Mouse (Mus musculus) layer of hippocampus, postnatal 25 days (tissue): ENCODE measurements around the gene Zfp612. TPM values are rescaled to one million over a fixed set of nuclear protein-coding genes. Genes with fewer than 3 reads are reported as not detected.
A peak's percentile ranks its signal among the peaks of the same experiment; 100 is the strongest.

Source experiments
- DNase-seq, 2 experiments: peaks; one replicate each; pipeline ENCODE4 v3.0.0; 2022; ENCODE audit warnings: mixed read lengths in 2 of 2, low spot score in 1 of 2; ENCODE audit errors: extremely low spot score in 1 of 2
- total RNA-seq, 2 experiments: library from RNA; stranded (reverse); gene quantifications; 2 replicates each; pipeline ENCODE4 v1.2.3; 2021

Gene Zfp612
- total RNA-seq, 2 experiments from 2014 or later: 26.0 to 29.7 TPM

- peak in 1 of 2 experiments; percentile 42 for DNase-seq
Measured at GRCm38 (mm10) chr8:110119715-110120114, 40.2 kb downstream of the Zfp612 start.

DNA sequence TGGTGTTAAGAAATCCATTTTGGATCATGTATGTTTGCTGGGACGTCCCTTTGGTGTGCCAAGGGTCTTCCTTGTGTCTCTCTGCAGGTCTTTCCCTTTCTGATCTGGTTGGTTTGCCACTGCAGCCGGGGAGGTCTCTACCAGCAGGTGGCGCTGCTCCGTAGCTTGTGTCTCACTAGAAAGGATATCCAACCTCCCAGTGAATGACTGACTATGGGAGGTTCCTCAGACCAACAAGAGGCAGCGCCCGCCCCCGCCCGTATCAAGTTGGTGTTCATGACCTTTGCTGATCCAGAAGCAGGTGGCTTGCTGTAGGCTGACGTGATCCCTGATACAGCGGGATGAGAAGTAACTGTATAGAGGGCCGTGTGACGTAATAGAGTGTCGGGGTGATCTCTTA lies 51.0 kb downstream of the Zfp612 start:
- peak; percentile 74 to 93 for DNase-seq

- DNase-seq: no peak
Measured at GRCm38 (mm10) chr8:110134236-110134635, 54.7 kb downstream of the Zfp612 start.

DNA sequence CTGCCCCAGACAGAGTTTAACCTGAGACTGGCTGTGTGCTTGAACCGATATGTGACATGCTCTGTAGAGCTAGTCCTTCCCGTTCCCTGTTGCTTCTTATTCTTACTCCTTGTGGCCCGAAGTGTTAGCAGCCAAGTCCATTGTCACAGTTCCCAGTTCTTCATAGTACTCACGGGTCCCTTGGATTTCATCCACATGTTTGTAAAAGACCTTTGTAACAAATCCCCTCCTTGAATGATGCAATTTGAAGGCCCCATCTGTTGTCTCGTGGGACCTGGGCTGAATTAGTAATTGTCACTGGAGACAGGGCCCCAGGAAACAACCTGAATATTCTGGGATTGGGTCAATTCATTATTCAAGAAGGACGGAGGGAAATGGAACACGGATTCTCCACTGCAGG lies 56.0 kb downstream of the Zfp612 start:
- DNase-seq: no peak

DNA sequence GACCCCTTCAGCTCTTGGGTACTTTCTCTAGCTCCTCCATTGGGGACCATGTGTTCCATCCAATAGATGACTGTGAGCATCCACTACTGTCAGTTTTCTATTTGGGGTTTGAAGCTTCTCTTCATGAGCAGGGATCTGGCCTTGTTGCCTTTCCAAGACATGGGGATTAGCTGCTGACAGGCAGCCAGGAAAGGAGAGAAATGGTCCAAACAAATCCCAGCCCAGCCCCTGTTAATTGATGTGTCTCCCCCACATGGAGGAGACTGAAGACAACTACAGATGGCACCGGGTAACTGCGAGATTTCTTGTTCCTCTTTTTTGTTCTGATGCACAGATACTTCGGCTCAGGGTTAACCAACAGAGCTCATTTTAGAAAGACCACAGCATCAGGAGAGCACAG lies 60.6 kb downstream of the Zfp612 start:
- no peak for DNase-seq

GRCm38 (mm10) chr8:110140770-110141169 lies 61.2 kb downstream of the Zfp612 start:
- DNase-seq: no peak

Other genes starting within 250 kb of the Zfp612 start
- gene Phlpp2, start 211.2 kb upstream of the Zfp612 start, total RNA-seq: 10 to 100 TPM; 22.8 to 23.3 TPM
- gene Marveld3, start 117.5 kb upstream of the Zfp612 start, total RNA-seq: not detected
- gene Tat, start 89.3 kb upstream of the Zfp612 start, total RNA-seq: not detected
- not detected for gene Chst4, start 40.0 kb upstream of the Zfp612 start, total RNA-seq
- not detected for gene Gm21964, start 21.5 kb downstream of the Zfp612 start, total RNA-seq
- not detected for gene Gm17720, start 23.0 kb downstream of the Zfp612 start, total RNA-seq
- gene Calb2, start 88.5 kb downstream of the Zfp612 start, total RNA-seq: 10 to 100 TPM; 45.5 to 55.4 TPM
- 1 to 10 TPM; 5.7 to 6.1 TPM for gene Cmtr2, start 135.9 kb downstream of the Zfp612 start, total RNA-seq
- under 1 TPM; 0.37 to 0.47 TPM for gene Hydin, start 187.2 kb downstream of the Zfp612 start, total RNA-seq